Mouse (Mus musculus) subcutaneous adipose tissue, adult 2 months (tissue): ENCODE results near the gene P2ry10b. TPM values are rescaled to one million over a fixed set of nuclear protein-coding genes. Genes with fewer than 3 reads are reported as not detected.

Experiments
- polyA plus RNA-seq: library from polyadenylated mRNA; depleted of rRNA; stranded (reverse); fragments of >200 nt; gene quantifications from 2 replicates; pipeline ENCODE4 v1.2.3, GENCODE M21; 2012; ENCODE audit warnings: low replicate concordance; rRNA removed

P2ry10b gene
- polyA plus RNA-seq = 2.2 and 3.8 TPM in 2 replicates

DNA sequence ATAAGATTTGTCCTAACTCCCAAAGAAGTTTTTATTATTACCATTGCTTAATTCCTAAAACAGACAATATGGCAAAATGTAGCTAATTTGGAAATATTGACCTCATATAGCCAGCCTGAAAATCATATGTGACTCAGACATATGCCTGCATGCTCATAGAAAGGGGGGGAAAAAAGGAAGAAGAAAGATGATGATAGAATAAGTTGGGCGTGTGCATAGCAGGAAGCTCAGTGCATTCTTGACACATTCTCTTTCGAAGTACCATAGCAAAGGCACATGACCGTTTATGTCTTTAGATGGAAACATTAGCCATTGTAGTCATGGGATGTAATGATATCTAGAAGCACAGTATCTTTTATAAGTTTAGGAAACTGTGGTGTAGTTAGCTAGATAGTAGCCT lies at the start of gene P2ry10b:
P2ry10b (plus strand) TSS at position 247 of the 400 bp plus-strand sequence.

Other genes starting within 250 kb of the P2ry10b start
- 2.0 and 3.0 TPM in 2 replicates for gene Lpar4, start 228.3 kb upstream of the P2ry10b start, polyA plus RNA-seq
- gene P2ry10, start 60.4 kb upstream of the P2ry10b start, polyA plus RNA-seq = 0.64 and 0.71 TPM in 2 replicates
- 0.07 and 0.26 TPM in 2 replicates for gene Gpr174, start 107.0 kb downstream of the P2ry10b start, polyA plus RNA-seq